Mouse (Mus musculus) liver, embryonic 11.5 days (tissue): ENCODE results near the gene Olfr1052. TPM values are rescaled to one million over a fixed set of nuclear protein-coding genes. Genes with fewer than 3 reads are reported as not detected.
"Not testable (repeated sequence)": the region's sequence is repeated elsewhere in the genome, so short reads cannot be mapped to it uniquely, and the experiment has no call there.

Experiments
- ATAC-seq: fragments of 200-750 bp; cut with Nextera tagmentation; replicated peaks from 2 replicates; pipeline ENCODE4 v1.8.0; 2017; ENCODE audit warnings: moderate number of reproducible peaks, mild to moderate bottlenecking, moderate TSS enrichment, moderate library complexity; ENCODE audit not compliant: low FRiP score
- DNase-seq: peaks from one replicate; pipeline ENCODE4 v3.0.0-alpha.2; 2017; ENCODE audit warnings: low spot score
- H3K27ac ChIP-seq: fragments of 300-500 bp; sonication (generic); 2 replicates; pipeline ENCODE4 v1.5.1; 2014; ENCODE audit warnings: mild to moderate bottlenecking, low read depth, low read length, control low read depth
- H3K27me3 ChIP-seq: fragments of 300-500 bp; sonication (generic); replicated peaks from 2 replicates; pipeline ENCODE4 v1.6.1; 2014; ENCODE audit warnings: low read length, mixed read lengths; ENCODE audit not compliant: control insufficient read depth, insufficient read depth
- H3K36me3 ChIP-seq: fragments of 300-500 bp; sonication (generic); 2 replicates; pipeline ENCODE4 v1.6.1; 2014; ENCODE audit warnings: mild to moderate bottlenecking, low read length, moderate library complexity, mixed read lengths; ENCODE audit not compliant: control insufficient read depth, insufficient read depth
- H3K4me1 ChIP-seq: fragments of 300-500 bp; sonication (generic); replicated peaks from 2 replicates; pipeline ENCODE4 v1.6.1; 2014; ENCODE audit warnings: low read length, mixed read lengths; ENCODE audit not compliant: control insufficient read depth, insufficient read depth
- H3K4me2 ChIP-seq: fragments of 300-500 bp; sonication (generic); 2 replicates; pipeline ENCODE4 v1.6.1; 2014; ENCODE audit warnings: mild to moderate bottlenecking, control low read depth, moderate library complexity
- H3K4me3 ChIP-seq: fragments of 300-500 bp; sonication (generic); 2 replicates; pipeline ENCODE4 v1.5.1; 2014; ENCODE audit warnings: low read depth, low read length, control low read depth
- H3K9ac ChIP-seq: fragments of 300-500 bp; sonication (generic); 2 replicates; pipeline ENCODE4 v1.6.1; 2014; ENCODE audit warnings: low read depth, low read length, control low read depth
- H3K9me3 ChIP-seq: fragments of 300-500 bp; sonication (generic); 2 replicates; pipeline ENCODE4 v1.6.1; 2016; ENCODE audit warnings: low read length, inconsistent platforms, mixed read lengths; ENCODE audit not compliant: control insufficient read depth
- WGBS: fragments of 180-500 bp; shearing (Covaris S2); extraction: QIAGEN DNeasy Blood & Tissue Kit; methylation state at CpG from one replicate; pipeline ENCODE4 v1.1.7; 2014; 5-methylcytosine and 5-hydroxymethylcytosine counted together
- polyA plus RNA-seq: library from polyadenylated mRNA; unstranded; fragments of >200 nt; fragmentation: Nextera tagmentation; extraction: Ambion mirVana; gene quantifications from 2 replicates; pipeline ENCODE4 v1.2.1, GENCODE M21; 2014

Olfr1052 gene
- not detected in 2 replicates for polyA plus RNA-seq

GRCm38 (mm10) chr2:86292155-86292554 is at the start of gene Olfr1052:
Gene Olfr1052 (plus strand): TSS chr2:86292455.
- no peak for DNase-seq
- Histone ChIP-seq H3K9ac (no peak within 1 kb of the TSS), H3K9me3 (no peaks in the 10 kb centered on the region), H3K4me3 (no peak within 1 kb of the TSS), H3K27ac (no peak within 1 kb of the TSS), H3K27me3 (no peaks in the 10 kb centered on the region), H3K36me3 (no peaks in the 10 kb centered on the region), H3K4me1 (no peaks in the 10 kb centered on the region), H3K4me2 (no peak within 1 kb of the TSS)
- no peak for ATAC-seq

DNA sequence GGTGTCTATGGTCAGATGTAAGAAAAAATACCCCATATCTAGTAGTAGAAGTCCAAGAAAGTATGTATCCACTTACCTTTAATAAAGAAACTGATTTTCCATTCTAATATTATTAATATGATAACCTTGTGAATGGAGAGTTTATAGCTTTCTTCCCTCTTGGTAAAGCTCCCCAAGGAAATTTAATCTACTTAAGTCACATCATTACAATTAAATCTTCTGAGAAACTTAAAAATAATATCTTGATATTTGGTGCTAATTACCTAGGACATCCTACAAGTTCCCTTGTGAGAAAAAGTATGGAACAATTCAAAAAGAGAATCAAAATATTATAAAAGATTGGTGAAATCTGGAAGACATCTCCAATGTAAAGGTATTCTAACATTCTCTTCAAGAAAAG is 34.0 kb upstream of the Olfr1052 start, which contains the start of gene Olfr1049:
Gene Olfr1049, minus strand, starts transcription at position 101 of the 400 bp plus-strand sequence.
- not testable (repeated sequence) for H3K36me3 ChIP-seq, H3K27ac ChIP-seq, H3K4me3 ChIP-seq, H3K9ac ChIP-seq, DNase-seq, H3K4me2 ChIP-seq, H3K27me3 ChIP-seq, H3K9me3 ChIP-seq, H3K4me1 ChIP-seq, ATAC-seq

DNA sequence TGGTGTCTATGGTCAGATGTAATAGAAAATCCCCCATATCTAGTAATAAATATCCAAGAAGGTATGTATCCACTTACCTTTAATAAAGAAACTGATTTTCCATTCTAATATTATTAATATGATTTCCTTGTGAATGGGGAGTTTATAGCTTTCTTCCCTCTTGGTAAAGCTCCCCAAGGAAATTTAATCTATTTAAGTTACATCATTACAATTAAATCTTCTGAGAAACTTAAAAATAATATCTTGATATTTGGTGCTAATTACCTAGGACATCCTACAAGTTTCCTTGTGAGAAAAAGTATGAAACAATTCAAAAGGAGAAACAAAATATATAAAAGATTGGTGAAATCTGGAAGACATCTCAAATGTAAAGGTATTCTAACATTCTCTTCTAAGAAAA is 13.3 kb upstream of the Olfr1052 start, which contains the start of gene Olfr1051:
Gene Olfr1051, minus strand, starts transcription at position 101 of the 400 bp plus-strand sequence.
- not testable (repeated sequence) for H3K36me3 ChIP-seq, H3K4me2 ChIP-seq, H3K27me3 ChIP-seq, ATAC-seq, H3K4me3 ChIP-seq, DNase-seq, H3K9ac ChIP-seq, H3K4me1 ChIP-seq, H3K9me3 ChIP-seq, H3K27ac ChIP-seq

GRCm38 (mm10) chr2:86315184-86315583 is 22.9 kb downstream of the Olfr1052 start, which contains the start of gene Olfr1053:
Gene Olfr1053 (minus strand): TSS chr2:86315284.
- Histone ChIP-seq H3K27me3 (no peaks in the 10 kb centered on the region), H3K4me2 (no peak within 1 kb of the TSS), H3K9me3 (no peaks in the 10 kb centered on the region), H3K4me1 (no peaks in the 10 kb centered on the region), H3K36me3 (no peaks in the 10 kb centered on the region), H3K4me3 (no peak within 1 kb of the TSS), H3K27ac (no peak within 1 kb of the TSS), H3K9ac (no peak within 1 kb of the TSS)
- ATAC-seq (no peak), DNase-seq (no peak)
- 60% methylated on average over 3 of the region's 3 CpGs for WGBS

GRCm38 (mm10) chr2:86335333-86335732 is 43.1 kb downstream of the Olfr1052 start, which contains the start of gene Olfr1054:
Gene Olfr1054 (minus strand): TSS chr2:86335433.
- Histone ChIP-seq H3K9me3 (no peaks in the 10 kb centered on the region), H3K27ac (no peak within 1 kb of the TSS), H3K27me3 (no peaks in the 10 kb centered on the region), H3K4me2 (no peak within 1 kb of the TSS), H3K4me3 (no peak within 1 kb of the TSS), H3K36me3 (no peaks in the 10 kb centered on the region), H3K4me1 (no peaks in the 10 kb centered on the region), H3K9ac (no peak within 1 kb of the TSS)
- ATAC-seq (no peak), DNase-seq (no peak)
- 89% methylated on average over 3 of the region's 3 CpGs for WGBS

Other genes starting within 250 kb of the Olfr1052 start
- not detected in 2 replicates for gene Olfr1034, start 246.6 kb upstream of the Olfr1052 start, polyA plus RNA-seq
- gene Olfr1036, start 218.5 kb upstream of the Olfr1052 start, polyA plus RNA-seq: not detected in 2 replicates
- not detected in 2 replicates for gene Olfr1037, start 205.1 kb upstream of the Olfr1052 start, polyA plus RNA-seq
- gene Olfr1039, start 156.5 kb upstream of the Olfr1052 start, polyA plus RNA-seq: not detected in 2 replicates
- not detected in 2 replicates for gene Olfr1040, start 145.7 kb upstream of the Olfr1052 start, polyA plus RNA-seq
- gene Olfr1042, start 130.6 kb upstream of the Olfr1052 start, polyA plus RNA-seq: not detected in 2 replicates
- not detected in 2 replicates for gene Olfr1043, start 124.9 kb upstream of the Olfr1052 start, polyA plus RNA-seq
- not detected in 2 replicates for gene Olfr1044, start 114.6 kb upstream of the Olfr1052 start, polyA plus RNA-seq
- gene Olfr52, start 106.8 kb upstream of the Olfr1052 start, polyA plus RNA-seq: not detected in 2 replicates
- gene Olfr1045, start 89.4 kb upstream of the Olfr1052 start, polyA plus RNA-seq: not detected in 2 replicates
- not detected in 2 replicates for gene Olfr1046, start 73.1 kb upstream of the Olfr1052 start, polyA plus RNA-seq
- not detected in 2 replicates for gene Olfr1047, start 61.1 kb upstream of the Olfr1052 start, polyA plus RNA-seq
- gene Olfr1048, start 52.2 kb upstream of the Olfr1052 start, polyA plus RNA-seq: not detected in 2 replicates
- gene Olfr1049, start 34.1 kb upstream of the Olfr1052 start, polyA plus RNA-seq: not detected in 2 replicates
- gene Olfr1051, start 13.4 kb upstream of the Olfr1052 start, polyA plus RNA-seq: not detected in 2 replicates
- not detected in 2 replicates for gene Olfr1053, start 22.8 kb downstream of the Olfr1052 start, polyA plus RNA-seq
- gene Olfr1054, start 43.0 kb downstream of the Olfr1052 start, polyA plus RNA-seq: not detected in 2 replicates
- gene Olfr1055, start 57.8 kb downstream of the Olfr1052 start, polyA plus RNA-seq: not detected in 2 replicates
- gene Olfr1056, start 70.0 kb downstream of the Olfr1052 start, polyA plus RNA-seq: not detected in 2 replicates
- gene Olfr1057, start 85.9 kb downstream of the Olfr1052 start, polyA plus RNA-seq: not detected in 2 replicates
- not detected in 2 replicates for gene Olfr1058, start 96.1 kb downstream of the Olfr1052 start, polyA plus RNA-seq
- gene Olfr1061, start 121.6 kb downstream of the Olfr1052 start, polyA plus RNA-seq: not detected in 2 replicates
- gene Olfr1062, start 134.3 kb downstream of the Olfr1052 start, polyA plus RNA-seq: not detected in 2 replicates
- gene Olfr1065, start 158.1 kb downstream of the Olfr1052 start, polyA plus RNA-seq: not detected in 2 replicates
- gene Olfr1066, start 163.8 kb downstream of the Olfr1052 start, polyA plus RNA-seq: not detected in 2 replicates
- not detected in 2 replicates for gene Olfr228, start 194.9 kb downstream of the Olfr1052 start, polyA plus RNA-seq
- gene Olfr1076, start 216.0 kb downstream of the Olfr1052 start, polyA plus RNA-seq: not detected in 2 replicates